Mouse (Mus musculus) kidney, adult 2 months (tissue): ENCODE results near the gene Wdtc1. TPM values are rescaled to one million over a fixed set of nuclear protein-coding genes. Genes with fewer than 3 reads are reported as not detected.

Source experiments
- DNase-seq: peaks from one replicate; pipeline ENCODE4 v3.0.0; 2021
- H3K27ac ChIP-seq: fragments of 200-500 bp; 2 replicates; pipeline ENCODE4 v1.5.1; 2012; ENCODE audit warnings: low read depth, low read length, control low read depth, inconsistent platforms; ENCODE audit not compliant: insufficient read depth
- H3K27me3 ChIP-seq: fragments of 200-500 bp; replicated peaks from 2 replicates; pipeline ENCODE4 v1.6.1; 2012; ENCODE audit warnings: mild to moderate bottlenecking, moderate library complexity, low read length, inconsistent platforms; ENCODE audit not compliant: control insufficient read depth, insufficient read depth
- H3K36me3 ChIP-seq: fragments of 200-500 bp; 2 replicates; pipeline ENCODE4 v1.6.1; 2012; ENCODE audit warnings: mild to moderate bottlenecking, moderate library complexity, low read length, inconsistent platforms; ENCODE audit not compliant: control insufficient read depth, insufficient read depth
- H3K4me1 ChIP-seq: fragments of 200-500 bp; 2 replicates; pipeline ENCODE4 v1.6.1; 2011; ENCODE audit warnings: low read length; ENCODE audit not compliant: control insufficient read depth, insufficient read depth
- H3K4me3 ChIP-seq: fragments of 200-500 bp; 2 replicates; pipeline ENCODE4 v1.5.1; 2011; ENCODE audit warnings: mild to moderate bottlenecking, low read depth, low read length, control low read depth; ENCODE audit not compliant: insufficient read depth
- CTCF ChIP-seq: fragments of 200-500 bp; conservative IDR thresholded peaks from 2 replicates; pipeline ENCODE4 v1.5.1; 2011; ENCODE audit warnings: low read depth, mild to moderate bottlenecking, control low read depth, low read length, moderate library complexity, mixed read lengths; ENCODE audit not compliant: insufficient read depth, insufficient read length
- POLR2A ChIP-seq: fragments of 200-500 bp; IDR thresholded peaks from one replicate; pipeline ENCODE4 v1.6.1; 2011; ENCODE audit warnings: low read depth, low read length, control low read depth
- WGBS: fragments of 180-500 bp; shearing (Covaris S2); methylation state at CpG from one replicate; pipeline ENCODE4 v1.1.7; 2018; 5-methylcytosine and 5-hydroxymethylcytosine counted together
- polyA plus RNA-seq: library from polyadenylated mRNA; depleted of rRNA; stranded (reverse); fragments of >200 nt; gene quantifications from 2 replicates; pipeline ENCODE4 v1.2.3, GENCODE M21; 2012

Gene Wdtc1
- polyA plus RNA-seq, 1 experiment, result 64.4 TPM

DNA sequence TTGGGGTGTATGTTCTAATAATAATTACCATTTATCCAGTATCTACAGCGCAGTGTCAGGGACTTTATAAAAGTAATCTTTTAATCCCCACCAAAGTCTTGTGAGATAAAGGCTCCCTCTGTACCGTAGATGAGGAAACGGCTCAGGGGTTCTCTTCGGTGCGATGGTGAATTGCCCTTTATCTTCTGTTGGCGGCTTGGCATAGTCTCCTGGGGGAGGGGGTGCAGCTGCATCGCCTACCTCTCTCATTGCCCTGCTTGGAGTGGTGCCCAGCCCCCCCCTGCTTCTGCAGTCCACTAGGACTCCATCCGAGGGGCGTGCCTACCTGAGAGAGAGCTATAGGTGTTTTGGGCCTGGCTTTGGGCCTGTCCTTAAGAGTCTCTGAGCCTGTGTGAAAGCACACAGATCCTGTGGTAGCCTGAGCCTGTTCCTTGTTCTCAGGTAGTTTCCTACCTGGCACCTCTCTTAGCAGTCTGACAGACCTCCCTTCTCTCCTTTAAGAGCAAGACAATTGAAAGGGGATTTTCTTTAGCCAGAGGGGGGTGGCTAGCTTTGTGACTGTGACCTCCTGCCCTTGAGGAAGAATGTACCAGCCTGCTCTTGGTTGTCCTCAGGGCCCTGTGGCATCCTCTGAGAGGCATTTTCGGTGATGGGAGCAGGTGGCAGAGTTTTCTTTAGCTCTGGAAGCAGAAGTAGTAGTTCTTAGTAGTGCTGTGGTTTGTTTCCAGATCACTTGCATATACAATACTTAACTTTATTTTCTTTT lies 22.7 kb upstream of the Wdtc1 start:
- 73% methylated on average over 10 of the region's 10 CpGs for WGBS
- H3K27ac ChIP-seq, result no peak overlapping the region
- H3K4me1 ChIP-seq, result peaks cover 32% of the 10 kb centered on the region
- no peak for TF ChIP-seq POLR2A
- TF ChIP-seq CTCF, result no peak
- no peak overlapping the region for H3K4me3 ChIP-seq
- no peaks in the 10 kb centered on the region for H3K36me3 ChIP-seq
- DNase-seq, result no peak
- no peaks in the 10 kb centered on the region for H3K27me3 ChIP-seq

DNA sequence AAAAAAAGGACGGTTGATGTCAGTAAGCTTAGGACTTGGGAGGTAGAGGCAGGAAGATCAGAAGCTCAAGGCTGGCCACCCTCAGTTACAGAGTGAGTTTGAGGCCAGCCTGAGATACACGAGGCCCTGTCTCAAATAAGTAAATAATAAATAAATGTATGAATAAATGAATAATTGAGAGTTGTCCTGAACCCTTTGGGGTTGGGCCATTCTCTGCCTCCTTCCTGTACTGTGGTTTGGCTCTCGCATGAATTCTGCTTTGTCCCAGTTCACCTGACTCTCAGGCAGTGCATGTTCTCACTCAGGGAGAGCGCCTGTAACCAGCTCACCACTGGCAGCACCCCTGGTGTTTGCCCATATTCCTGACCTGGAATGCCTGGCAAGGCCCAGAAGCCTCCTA lies 20.7 kb upstream of the Wdtc1 start:
- 57% methylated on average over 4 of the region's 4 CpGs for WGBS
- H3K27ac ChIP-seq, result no peak overlapping the region
- DNase-seq, result no peak
- H3K27me3 ChIP-seq, result no peaks in the 10 kb centered on the region
- H3K4me1 ChIP-seq, result peaks cover 28% of the 10 kb centered on the region
- no peak overlapping the region for H3K4me3 ChIP-seq
- TF ChIP-seq POLR2A (no peak), CTCF (no peak)
- no peaks in the 10 kb centered on the region for H3K36me3 ChIP-seq

DNA sequence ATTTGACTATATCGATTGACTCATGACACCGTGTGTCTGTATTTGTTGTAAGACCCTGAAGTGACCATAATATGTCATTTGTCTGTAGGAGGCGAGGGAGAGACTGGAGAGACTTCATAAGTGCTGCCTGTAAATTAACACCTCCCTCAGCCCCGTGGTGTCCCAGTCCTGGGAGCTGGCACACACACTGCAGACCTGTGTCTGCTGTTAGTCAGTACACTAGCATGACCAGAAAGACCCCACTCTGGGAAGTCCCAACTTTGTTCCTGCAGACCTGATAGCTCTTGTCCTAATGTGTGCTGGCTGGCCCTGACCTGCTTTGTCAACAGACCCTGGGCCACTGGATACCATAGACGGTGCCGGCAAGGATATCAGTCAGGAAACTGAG lies 19.0 kb upstream of the Wdtc1 start:
- H3K36me3 ChIP-seq, result no peaks in the 10 kb centered on the region
- DNase-seq, result no peak
- H3K27ac ChIP-seq, result peak overlapping the region; percentile 54
- peaks cover 28% of the 10 kb centered on the region for H3K4me1 ChIP-seq
- WGBS, result 24% methylated on average over 6 of the region's 6 CpGs
- peak overlapping the region; percentile 24 for H3K4me3 ChIP-seq
- H3K27me3 ChIP-seq, result no peaks in the 10 kb centered on the region
- no peak for TF ChIP-seq CTCF
- TF ChIP-seq POLR2A, result no peak

DNA sequence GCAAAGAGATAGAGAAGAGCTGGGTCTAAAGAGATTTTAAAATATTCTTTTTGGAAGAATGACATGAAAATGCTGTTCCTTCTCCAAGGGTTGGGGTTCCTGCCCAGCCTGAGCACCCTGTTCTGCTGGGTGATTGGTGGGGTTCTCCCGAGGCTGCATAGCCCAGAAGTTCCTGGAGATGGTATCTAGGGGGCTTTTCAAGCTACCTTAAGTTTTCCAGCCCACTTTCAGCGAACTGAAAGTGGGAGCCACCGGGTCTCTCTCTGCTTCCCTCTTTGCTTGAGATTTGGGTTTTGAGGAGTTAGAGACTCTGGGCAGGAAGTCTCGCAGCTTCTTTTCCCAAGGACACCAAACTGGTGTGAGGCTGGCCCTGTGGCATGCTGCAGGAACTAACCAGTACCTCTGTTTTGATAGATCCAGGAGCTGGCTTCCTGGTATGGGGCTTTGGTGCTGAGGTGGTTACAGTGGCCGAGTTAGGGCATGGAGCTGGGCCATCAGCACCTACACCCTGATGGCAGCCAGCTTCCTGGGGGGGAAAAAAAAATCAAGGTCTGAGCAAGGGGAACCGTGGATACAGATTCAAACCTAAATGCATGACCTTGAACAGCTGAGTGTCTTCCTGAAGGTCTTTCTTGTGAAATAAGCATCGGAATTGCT lies 18.5 kb upstream of the Wdtc1 start:
- Histone ChIP-seq H3K27me3 (no peaks in the 10 kb centered on the region), H3K4me3 (peak overlapping the region; percentile 96), H3K4me1 (peaks cover 28% of the 10 kb centered on the region), H3K27ac (peak overlapping the region; percentile 54), H3K36me3 (no peaks in the 10 kb centered on the region)
- peak; percentile 44 for DNase-seq
- WGBS, result 36% methylated on average over 7 of the region's 7 CpGs
- TF ChIP-seq CTCF (no peak), POLR2A (no peak)

DNA sequence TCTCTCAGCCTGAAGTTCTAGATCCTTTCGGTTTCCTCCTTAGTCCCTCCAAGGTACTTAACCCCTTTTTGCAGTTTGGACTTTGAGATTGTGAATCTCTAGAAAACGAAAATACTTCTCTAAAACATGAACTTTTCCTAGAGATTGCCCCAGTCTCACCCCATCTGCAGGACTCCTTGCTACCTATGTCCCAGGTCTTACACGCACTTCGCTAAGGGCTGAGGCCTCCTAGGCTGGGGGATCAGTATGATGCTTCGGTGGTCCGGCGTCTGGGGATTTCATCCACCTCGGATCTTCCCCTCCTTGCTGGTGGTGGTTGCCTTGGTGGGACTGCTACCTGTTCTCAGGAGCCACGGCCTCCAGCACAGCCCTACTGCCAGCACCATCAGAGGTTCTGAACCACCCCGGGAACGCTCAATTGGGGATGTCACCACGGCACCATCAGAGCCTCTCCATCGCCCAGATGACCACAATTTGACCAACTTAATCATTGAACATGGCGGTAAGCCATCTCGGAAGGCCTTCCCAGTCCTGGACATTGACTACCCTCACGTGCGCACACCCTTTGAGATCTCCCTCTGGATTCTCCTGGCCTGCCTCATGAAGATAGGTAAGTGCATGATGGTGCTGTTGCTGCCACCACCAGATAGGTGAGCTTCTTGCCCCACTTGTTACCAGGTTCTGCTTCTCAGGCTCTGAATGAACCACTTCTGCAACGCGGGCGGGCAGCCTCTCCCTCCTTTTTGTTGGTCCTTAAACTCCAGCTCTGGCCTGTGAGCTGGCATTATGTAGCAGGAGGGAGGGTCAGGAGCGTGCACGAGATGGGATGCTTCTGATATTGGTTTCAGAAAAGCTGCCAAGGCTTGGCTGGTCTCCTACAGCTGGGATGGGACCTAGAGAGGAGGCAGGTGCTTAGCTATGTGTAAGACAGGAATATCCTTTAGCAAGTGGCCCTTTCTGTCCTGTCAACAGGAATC lies 17.3 kb upstream of the Wdtc1 start:
- TF ChIP-seq POLR2A, result no peak
- TF ChIP-seq CTCF, result no peak
- Histone ChIP-seq H3K36me3 (no peaks in the 10 kb centered on the region), H3K4me1 (peaks cover 28% of the 10 kb centered on the region), H3K27ac (peak overlapping the region; percentile 87), H3K4me3 (peak overlapping the region; percentile 96), H3K27me3 (no peaks in the 10 kb centered on the region)
- no peak for DNase-seq
- WGBS, result 55% methylated on average over 22 of the region's 22 CpGs

DNA sequence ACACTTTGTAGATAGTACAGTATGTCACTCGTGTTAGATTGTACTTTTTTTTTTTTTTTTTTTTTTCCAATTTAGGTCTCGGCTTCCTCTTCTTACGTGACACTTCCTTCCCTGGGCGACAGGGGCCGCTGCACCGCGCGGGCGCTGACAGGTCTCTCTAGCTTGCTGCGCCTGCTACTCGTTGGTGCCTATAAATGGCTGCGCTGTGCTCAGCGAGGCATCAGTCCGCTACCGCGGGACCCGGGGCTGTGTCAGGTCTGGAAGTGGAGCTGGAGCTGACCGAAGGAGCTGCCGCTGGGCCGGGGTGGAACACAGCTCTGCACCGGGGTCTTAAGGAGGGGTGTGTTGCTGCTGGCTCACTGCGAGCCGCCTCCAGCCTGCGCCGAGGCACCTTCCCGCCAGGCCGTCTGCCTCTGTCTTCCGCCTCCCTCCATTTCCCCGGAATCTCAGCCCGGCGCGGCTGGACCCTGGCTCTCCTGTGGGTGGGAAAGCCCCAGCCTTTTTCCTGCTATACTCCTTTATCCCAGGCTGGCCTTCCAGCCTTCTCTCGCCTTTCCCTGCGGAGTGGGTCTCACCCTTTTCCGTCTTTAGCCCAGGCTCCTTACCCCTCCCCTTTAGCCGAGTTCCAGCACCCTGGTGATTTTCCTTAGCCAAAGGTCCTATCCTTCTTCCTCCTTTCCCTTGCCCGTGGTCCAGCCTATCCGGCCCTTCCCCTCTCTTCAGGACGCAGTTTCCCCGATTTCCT lies 16.4 kb upstream of the Wdtc1 start, which contains the start of gene Slc9a1:
Slc9a1 (plus strand) TSS at position 154 of the 745 bp plus-strand sequence.
- peaks cover 28% of the 10 kb centered on the region for H3K4me1 ChIP-seq
- WGBS, result under 1% methylated on average over 40 of the region's 40 CpGs
- H3K27me3 ChIP-seq, result no peaks in the 10 kb centered on the region
- H3K4me3 ChIP-seq, result peak within 1 kb of the TSS; percentile 96
- peak; percentile 96 for DNase-seq
- H3K36me3 ChIP-seq, result no peaks in the 10 kb centered on the region
- peak; percentile 100 for TF ChIP-seq POLR2A
- peak; percentile 84 for TF ChIP-seq CTCF
- peak within 1 kb of the TSS; percentile 87 for H3K27ac ChIP-seq
